Mouse (Mus musculus): Measurements from ENCODE around the gene Mtap.
A peak's percentile ranks its signal among the peaks of the same experiment; 100 is the strongest.

The Mtap gene

GRCm38 (mm10) chr4:89136906-89137541 is at the start of gene Mtap:
TSS of gene Mtap (plus strand) at chr4:89137122.
- DNase-seq = peak; percentile 75

DNA sequence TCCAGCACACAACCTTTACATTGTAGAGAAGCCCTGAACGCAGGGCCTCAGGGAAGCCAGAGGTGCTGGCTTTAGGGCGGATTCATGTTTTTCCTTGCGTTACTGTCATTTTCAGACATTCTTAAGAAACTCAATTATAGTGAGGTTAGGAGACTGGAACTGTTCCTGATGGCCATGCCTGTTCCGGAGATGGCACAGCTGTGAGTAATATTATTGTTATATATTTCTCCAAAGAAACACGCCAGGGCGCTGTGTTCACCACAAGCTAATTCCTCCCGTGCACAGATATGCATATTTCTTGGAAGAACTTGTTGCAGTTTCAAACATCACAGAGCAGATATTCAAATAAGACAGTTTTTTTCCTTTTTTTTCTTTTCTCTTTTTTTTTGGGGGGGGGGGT is 47.8 kb upstream of the Mtap start:
- DNase-seq = no peak

DNA sequence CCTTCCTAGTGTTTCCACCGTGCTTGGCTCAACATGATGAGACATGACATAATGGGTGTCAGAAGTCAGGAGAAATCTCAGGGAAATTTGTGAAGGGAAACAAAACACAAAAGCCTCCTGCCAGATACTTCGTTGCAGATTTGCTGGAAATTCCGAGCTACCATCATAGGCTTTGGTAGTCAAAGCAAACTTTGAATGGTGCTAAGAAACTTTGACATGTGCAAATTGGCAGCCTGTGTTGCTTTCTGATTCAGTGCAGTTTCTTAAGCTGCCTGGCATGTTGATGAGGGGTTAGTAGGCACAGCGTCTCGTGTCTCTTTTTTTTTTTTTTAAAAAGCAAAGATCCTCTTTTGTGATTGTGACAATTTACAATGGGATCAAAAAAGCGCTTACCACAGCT is 46.7 kb upstream of the Mtap start:
- no peak for DNase-seq

GRCm38 (mm10) chr4:89092153-89092552 is 44.8 kb upstream of the Mtap start:
- no peak for DNase-seq

DNA sequence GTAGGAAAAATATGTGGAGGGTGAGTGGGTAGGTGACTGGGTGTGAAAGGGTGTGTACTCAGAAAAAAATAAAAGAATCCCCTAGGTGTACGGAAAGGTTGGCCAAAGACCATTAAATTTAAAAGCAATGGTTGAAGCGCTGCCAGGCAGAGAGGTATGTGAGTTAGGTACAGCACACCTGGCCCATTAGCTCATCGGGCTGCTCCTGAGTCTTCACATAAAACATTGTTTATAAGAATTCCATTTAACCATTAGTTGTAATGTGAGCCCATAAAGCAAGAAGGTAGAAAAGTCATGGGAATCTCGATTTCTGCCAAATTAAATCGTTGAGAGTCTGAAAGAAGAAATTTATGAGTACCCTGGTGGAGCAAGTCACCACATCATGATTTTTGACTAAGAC is 42.1 kb upstream of the Mtap start:
- DNase-seq = no peak

DNA sequence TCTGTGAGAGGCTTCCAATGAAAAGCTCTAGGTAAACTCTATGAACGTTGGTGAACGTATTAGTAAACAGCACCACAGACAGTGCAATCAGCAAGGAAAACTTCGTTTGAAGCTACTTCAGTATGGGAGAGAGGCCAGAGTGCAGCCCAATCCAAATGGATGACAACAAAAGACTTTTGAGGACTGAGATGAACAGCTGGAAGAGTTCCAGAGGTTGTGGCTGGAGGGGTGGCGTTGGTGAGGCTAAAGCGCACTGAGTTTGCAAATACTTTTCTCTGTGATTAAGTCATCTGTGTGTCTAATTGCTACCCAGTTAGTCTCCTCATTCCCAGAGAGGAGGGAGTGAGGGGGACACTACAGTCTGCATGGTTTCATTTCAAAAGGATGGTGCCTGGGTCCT is 38.7 kb upstream of the Mtap start:
- DNase-seq = no peak

- no peak for DNase-seq
Observed at GRCm38 (mm10) chr4:89101276-89101675, 35.6 kb upstream of the Mtap start.

DNA sequence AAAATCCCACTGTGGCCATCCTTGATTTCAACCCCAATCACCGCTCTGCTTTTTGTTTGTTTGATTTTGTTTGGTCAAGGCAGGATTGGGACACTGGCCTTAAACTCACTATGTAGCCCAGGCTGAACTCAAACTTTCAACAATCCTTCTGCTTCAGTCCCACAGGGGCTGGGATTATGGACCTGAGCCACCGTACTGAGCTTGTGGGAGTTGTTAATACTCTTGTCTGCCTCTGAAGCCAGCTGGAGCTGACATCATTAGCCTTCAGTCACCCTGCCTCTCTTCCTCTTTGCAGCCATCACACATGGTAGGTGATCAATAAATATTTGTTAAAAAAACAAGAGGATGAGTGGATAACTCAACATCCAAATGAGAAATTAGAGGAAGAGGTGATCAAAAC is 34.6 kb upstream of the Mtap start:
- DNase-seq = no peak

DNA sequence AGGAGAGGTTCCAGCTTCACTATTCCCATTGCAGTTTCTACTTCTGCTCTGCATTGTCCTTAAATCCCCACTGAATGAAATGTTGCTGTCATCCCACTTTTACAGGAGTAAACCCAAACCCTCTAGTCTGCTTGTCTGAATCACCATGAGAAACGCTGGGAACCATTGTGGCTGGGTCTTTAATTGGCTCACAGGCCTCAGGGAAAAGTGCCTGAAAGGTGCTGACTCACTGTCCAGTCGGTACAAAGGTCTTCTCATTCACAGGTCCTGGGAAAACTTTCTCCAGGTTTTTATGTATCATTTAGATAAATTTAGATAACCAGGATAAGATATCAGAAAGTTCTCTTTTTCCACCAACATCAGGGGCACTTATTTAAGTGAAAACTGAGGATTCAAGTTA is 31.4 kb upstream of the Mtap start:
- DNase-seq = peak; percentile 9

- no peak for DNase-seq
Observed at GRCm38 (mm10) chr4:89106505-89106904, 30.4 kb upstream of the Mtap start.

DNA sequence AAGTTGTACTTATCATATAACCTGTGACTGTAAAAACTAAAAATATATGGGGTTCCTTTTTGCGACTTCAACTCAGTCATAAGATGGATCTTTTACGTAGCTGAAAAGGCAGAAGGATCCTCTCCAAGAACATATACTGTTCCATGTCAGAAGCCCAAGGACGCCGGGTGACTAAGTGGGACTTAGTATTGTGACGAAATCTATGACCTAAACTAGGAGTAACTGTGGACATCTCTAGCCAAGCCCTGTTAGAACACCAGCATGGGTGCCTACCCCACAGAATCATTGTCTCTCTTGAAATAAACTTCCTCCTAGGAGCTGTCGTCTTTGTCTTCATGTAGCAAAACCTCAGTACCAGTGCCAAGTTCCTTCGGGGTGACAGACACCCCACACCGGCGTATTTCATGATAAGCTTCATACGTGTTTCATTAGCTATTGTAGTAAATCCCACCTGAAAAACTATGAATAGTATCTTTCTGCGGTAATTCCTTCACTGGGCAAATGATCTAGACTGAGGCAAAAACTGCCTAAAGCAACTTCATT is 24.7 kb upstream of the Mtap start:
- no peak for DNase-seq

DNA sequence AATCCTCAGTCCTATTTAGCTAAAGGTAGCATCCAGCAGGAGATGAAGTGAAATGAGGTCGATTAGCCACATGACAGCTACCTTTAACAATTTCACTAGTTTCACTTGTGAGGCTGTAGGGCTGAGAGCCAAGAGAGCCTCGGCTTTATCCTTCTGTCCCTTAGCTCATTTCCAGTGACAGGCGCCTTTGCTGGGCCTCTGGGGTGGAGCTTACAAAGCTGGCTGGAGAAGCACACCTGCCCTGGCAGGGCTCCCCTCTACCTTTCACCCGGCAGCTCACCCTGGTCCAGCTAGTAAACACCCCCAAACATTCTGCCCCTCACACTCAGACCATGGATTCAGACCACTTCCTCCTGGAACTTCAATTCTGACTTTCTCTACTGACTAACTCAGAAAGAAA is 24.1 kb upstream of the Mtap start:
- DNase-seq = no peak

GRCm38 (mm10) chr4:89116006-89116405 is 20.9 kb upstream of the Mtap start:
- DNase-seq = no peak

- no peak for DNase-seq
Observed at GRCm38 (mm10) chr4:89119900-89120299, 17.0 kb upstream of the Mtap start.

DNA sequence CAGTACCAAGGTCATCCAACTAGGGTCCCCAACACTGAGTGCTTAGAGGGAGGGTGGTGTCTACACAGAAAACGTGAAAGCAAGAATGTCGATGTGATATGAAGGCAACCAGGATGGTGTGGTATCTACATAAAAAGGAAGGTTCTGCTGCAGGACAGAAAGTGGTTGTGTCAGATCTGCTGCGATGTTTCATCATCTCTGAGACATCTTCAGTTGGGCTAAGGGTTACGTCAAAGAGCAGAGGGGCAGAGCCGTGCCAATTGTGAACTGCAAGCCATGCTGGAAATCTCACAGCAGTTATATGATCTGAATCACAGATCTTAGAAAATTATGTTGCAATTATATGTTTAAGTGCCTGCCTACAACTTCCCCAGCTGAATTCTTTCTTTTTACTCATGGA is 16.6 kb upstream of the Mtap start:
- DNase-seq = no peak

DNA sequence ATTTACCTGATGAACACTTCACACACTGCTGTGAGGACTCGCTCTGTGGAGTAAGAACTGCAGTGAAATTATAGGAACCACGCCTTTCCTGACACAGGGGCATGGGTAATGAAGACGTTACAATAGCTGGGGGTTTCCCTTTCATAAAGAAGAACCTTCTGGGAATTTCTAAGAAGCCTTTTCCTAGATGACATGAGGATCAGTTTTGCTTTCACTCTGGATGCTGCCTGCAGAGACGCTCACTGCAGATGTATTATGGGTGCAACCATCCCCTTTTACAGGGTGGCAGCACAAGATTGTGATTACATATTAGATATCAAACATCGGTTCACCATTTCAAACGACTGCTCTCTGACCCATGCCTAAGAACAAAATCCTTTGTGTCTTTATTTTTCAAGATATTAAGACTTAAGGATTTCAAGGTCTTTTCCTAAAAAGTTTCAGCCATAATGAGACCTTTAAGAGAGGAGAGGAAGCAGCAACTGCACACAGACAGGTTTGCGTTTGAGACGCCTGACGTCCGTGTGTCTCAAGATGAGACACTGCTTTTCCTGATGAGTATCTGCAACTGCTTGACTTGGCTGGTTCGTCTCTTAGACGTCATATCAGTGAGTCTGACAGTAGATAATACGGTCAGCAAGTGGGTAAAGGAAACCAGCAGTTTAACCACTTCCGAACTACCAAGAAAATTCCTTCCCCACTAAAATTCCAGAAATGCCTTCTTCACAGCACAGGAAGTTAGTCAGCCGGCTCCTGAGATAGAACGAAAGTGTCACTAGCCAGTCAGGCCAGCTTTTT is 13.3 kb upstream of the Mtap start:
- no peak for DNase-seq

DNA sequence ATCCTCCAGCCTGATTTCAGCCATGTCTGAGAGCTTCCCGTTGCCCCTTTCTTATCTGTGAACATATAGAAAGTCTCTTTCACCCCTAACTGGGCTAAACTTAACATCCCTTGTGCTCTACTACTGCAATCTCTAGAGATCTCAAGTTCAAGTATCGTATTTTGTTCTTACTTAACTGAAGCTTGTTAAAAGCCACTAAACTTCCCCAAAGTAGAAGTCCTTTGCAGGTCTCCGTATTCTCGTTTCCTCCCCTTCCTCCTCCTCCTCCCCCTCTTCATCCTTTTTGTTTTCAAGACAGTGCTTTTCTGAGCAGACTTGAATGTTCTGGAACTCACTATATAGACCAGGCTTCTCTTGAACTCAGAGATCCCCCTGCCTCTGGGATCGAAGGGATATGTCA is 9.2 kb upstream of the Mtap start:
- no peak for DNase-seq

- peak; percentile 38 for DNase-seq
Observed at GRCm38 (mm10) chr4:89128080-89128936, 8.6 kb upstream of the Mtap start.

GRCm38 (mm10) chr4:89128937-89129277 is 8.0 kb upstream of the Mtap start:
- DNase-seq = no peak

- DNase-seq = peak; percentile 51
Observed at GRCm38 (mm10) chr4:89129311-89129913, 7.5 kb upstream of the Mtap start.

- no peak for DNase-seq
Observed at GRCm38 (mm10) chr4:89131795-89132194, 5.1 kb upstream of the Mtap start.

- no peak for DNase-seq
Observed at GRCm38 (mm10) chr4:89136356-89136755, 566 bp upstream of the Mtap start.
